17 mouse cellular contexts compared by ENCODE assay signal in the genomic region with DNA sequence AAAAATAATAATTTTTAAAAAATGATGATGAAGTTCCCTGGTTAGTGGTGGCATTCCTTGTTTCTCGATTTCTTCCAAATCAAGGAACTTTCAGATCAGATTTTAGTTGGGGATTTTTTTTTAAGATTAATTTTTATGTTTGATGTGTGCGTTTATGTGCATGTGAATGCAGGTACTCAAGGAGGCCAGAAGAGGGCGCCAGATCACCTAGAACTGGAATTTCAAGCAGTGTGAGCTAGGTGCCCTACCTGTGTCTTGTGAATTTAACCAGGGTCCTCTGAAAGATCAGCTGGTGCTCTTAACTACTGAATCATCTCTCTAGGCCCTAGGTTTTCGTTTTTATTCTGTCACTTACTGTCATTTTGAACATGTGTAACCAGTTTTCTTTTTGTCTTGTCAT. TPM values are rescaled to one million over a fixed set of nuclear protein-coding genes. Genes with fewer than 3 reads are reported as not detected.
DNase-seq lines count a peak whose midpoint lies in the region; ATAC-seq and TF ChIP-seq lines count a peak whose summit lies in the region.
"Had no signal": no experiment of that assay in that cellular context is flagged by ENCODE, and none has a peak within 500 bp of the region (broad histone marks: within the 10 kb centered on the region; RNA-seq: fewer than 3 reads in every experiment).

No protein-coding gene starts in this region.

- H3K27ac ChIP-seq in liver, embryonic 11.5 days (ENCODE audit: low read depth, low read length): no peak overlapping the region
- no peak overlapping the region for H3K27ac ChIP-seq in ES-Bruce4 (ENCODE audit: insufficient read depth, low read length)
- no peak overlapping the region for H3K27ac ChIP-seq in heart, embryonic 11.5 days (ENCODE audit: low read depth, low read length)
- H3K27ac ChIP-seq: embryonic facial prominence, embryonic 12.5 days; forebrain, embryonic 12.5 days; hindbrain, postnatal 0 days; lung, embryonic 15.5 days; midbrain, embryonic 12.5 days; neural tube, embryonic 12.5 days had no signal

- no peak overlapping the region for H3K9ac ChIP-seq in liver, embryonic 11.5 days (ENCODE audit: low read depth, low read length)
- no peak overlapping the region for H3K9ac ChIP-seq in ES-Bruce4 (ENCODE audit: low read depth, poor library complexity, severe bottlenecking)
- no peak overlapping the region for H3K9ac ChIP-seq in heart, embryonic 11.5 days (ENCODE audit: low read depth, low read length)
- H3K9ac ChIP-seq: embryonic facial prominence, embryonic 12.5 days; forebrain, embryonic 12.5 days; lung, embryonic 15.5 days; midbrain, embryonic 12.5 days; neural tube, embryonic 12.5 days had no signal

- no peak for TF ChIP-seq EP300 in ES-Bruce4 (IDR thresholded peaks at IDR 0.05; ENCODE audit: insufficient read depth, low read depth, low read length)

- TF ChIP-seq CTCF in ES-Bruce4 (IDR thresholded peaks at IDR 0.05; ENCODE audit: low read depth, low read length): peak; percentile 29

- WGBS in liver, embryonic 11.5 days: 64% methylated on average over 4 of the region's 4 CpGs
- 58% methylated on average over 4 of the region's 4 CpGs for WGBS in heart, embryonic 11.5 days (ENCODE audit: insufficient replicate concordance)

- H3K27me3 ChIP-seq in liver, embryonic 11.5 days (replicated peaks; ENCODE audit: control insufficient read depth, insufficient read depth, low read length): no peaks in the 10 kb centered on the region
- no peaks in the 10 kb centered on the region for H3K27me3 ChIP-seq in ES-Bruce4 (ENCODE audit: control insufficient read depth, insufficient read depth, low read length, poor library complexity, severe bottlenecking)
- H3K27me3 ChIP-seq in heart, embryonic 11.5 days (ENCODE audit: control insufficient read depth, insufficient read depth, low read length): no peaks in the 10 kb centered on the region
- H3K27me3 ChIP-seq: embryonic facial prominence, embryonic 12.5 days; forebrain, embryonic 12.5 days; lung, embryonic 15.5 days; midbrain, embryonic 12.5 days; neural tube, embryonic 12.5 days had no signal

- peak; percentile 22 for DNase-seq in liver
- no peak for DNase-seq in liver, embryonic 11.5 days (ENCODE audit: low spot score)
- peak; percentile 34 to 36 for DNase-seq in B cell, adult 2 months
- DNase-seq in c-Kit-positive CD71-positive TER-119-positive erythroid progenitor cells, embryonic 14.5 days (ENCODE audit: low spot score): peak; percentile 1
- no peak for DNase-seq in kidney, adult 8-10 months
- DNase-seq: cerebellum, adult 9-10 months; gastrocnemius, postnatal 10 days; retina, postnatal 1 day had no signal

- no peak for ATAC-seq in liver, embryonic 11.5 days (replicated peaks; ENCODE audit: low FRiP score)
- ATAC-seq in heart, embryonic 11.5 days (replicated peaks; ENCODE audit: insufficient number of reproducible peaks, low FRiP score, low TSS enrichment): no peak
- ATAC-seq: hindbrain, postnatal 0 days had no signal

- H3K36me3 ChIP-seq in liver, embryonic 11.5 days (ENCODE audit: control insufficient read depth, insufficient read depth, low read length): no peaks in the 10 kb centered on the region
- H3K36me3 ChIP-seq in ES-Bruce4 (ENCODE audit: control insufficient read depth, insufficient read depth, low read length, poor library complexity, severe bottlenecking): no peaks in the 10 kb centered on the region
- no peaks in the 10 kb centered on the region for H3K36me3 ChIP-seq in heart, embryonic 11.5 days (ENCODE audit: control insufficient read depth, insufficient read depth, low read length)
- H3K36me3 ChIP-seq: embryonic facial prominence, embryonic 12.5 days; forebrain, embryonic 12.5 days; lung, embryonic 15.5 days; midbrain, embryonic 12.5 days; neural tube, embryonic 12.5 days had no signal

- H3K4me3 ChIP-seq in liver, embryonic 11.5 days (ENCODE audit: low read depth, low read length): no peak overlapping the region
- no peak overlapping the region for H3K4me3 ChIP-seq in ES-Bruce4 (ENCODE audit: low read depth, low read length)
- no peak overlapping the region for H3K4me3 ChIP-seq in heart, embryonic 11.5 days (ENCODE audit: low read depth, low read length)
- H3K4me3 ChIP-seq: embryonic facial prominence, embryonic 12.5 days; forebrain, embryonic 12.5 days; lung, embryonic 15.5 days; midbrain, embryonic 12.5 days; neural tube, embryonic 12.5 days had no signal

- no peak overlapping the region for H3K4me2 ChIP-seq in liver, embryonic 11.5 days
- H3K4me2 ChIP-seq in heart, embryonic 11.5 days: no peak overlapping the region
- H3K4me2 ChIP-seq: embryonic facial prominence, embryonic 12.5 days; forebrain, embryonic 12.5 days; lung, embryonic 15.5 days; midbrain, embryonic 12.5 days; neural tube, embryonic 12.5 days had no signal

- TF ChIP-seq POLR2A in ES-Bruce4 (IDR thresholded peaks at IDR 0.05; ENCODE audit: insufficient read depth, low read length): no peak

- no peaks in the 10 kb centered on the region for H3K9me3 ChIP-seq in liver, embryonic 11.5 days (ENCODE audit: control insufficient read depth, low read length)
- no peaks in the 10 kb centered on the region for H3K9me3 ChIP-seq in ES-Bruce4 (replicated peaks; ENCODE audit: control insufficient read depth, insufficient read depth, low read length, poor library complexity, severe bottlenecking)
- H3K9me3 ChIP-seq in heart, embryonic 11.5 days (replicated peaks; ENCODE audit: control insufficient read depth, low read length): no peaks in the 10 kb centered on the region
- H3K9me3 ChIP-seq: embryonic facial prominence, embryonic 12.5 days; forebrain, embryonic 12.5 days; lung, embryonic 15.5 days; midbrain, embryonic 12.5 days; neural tube, embryonic 12.5 days had no signal

- H3K4me1 ChIP-seq in liver, embryonic 11.5 days (replicated peaks; ENCODE audit: control insufficient read depth, insufficient read depth, low read length): no peaks in the 10 kb centered on the region
- H3K4me1 ChIP-seq in ES-Bruce4 (ENCODE audit: control insufficient read depth, insufficient read depth, low read length): no peaks in the 10 kb centered on the region
- no peaks in the 10 kb centered on the region for H3K4me1 ChIP-seq in heart, embryonic 11.5 days (ENCODE audit: control insufficient read depth, insufficient read depth, low read length)
- H3K4me1 ChIP-seq: embryonic facial prominence, embryonic 12.5 days; forebrain, embryonic 12.5 days; lung, embryonic 15.5 days; midbrain, embryonic 12.5 days; neural tube, embryonic 12.5 days had no signal

RNA-seq across cellular contexts. Expression of gene Cd40lg, which starts 24.0 kb away (rescaled TPM):
- polyA plus RNA-seq in liver, embryonic 11.5 days (2014; fragmentation: Nextera tagmentation; extraction: Ambion mirVana): not detected in 2 replicates
- not detected in 2 replicates for polyA plus RNA-seq in ES-Bruce4 (2011; ENCODE audit: insufficient read depth, insufficient read length, low read depth, missing spikeins)
- polyA plus RNA-seq in heart, embryonic 11.5 days (2014; fragmentation: Nextera tagmentation; extraction: Ambion mirVana): not detected in 2 replicates
- polyA plus RNA-seq: embryonic facial prominence, embryonic 12.5 days; forebrain, embryonic 12.5 days; heart, embryonic 14.5 days; hindbrain, postnatal 0 days; lung, embryonic 15.5 days; midbrain, embryonic 12.5 days; neural tube, embryonic 12.5 days had no signal

Comparison
In these comparisons a context has a peak if more than half of its experiments do, and no peak if none do; other contexts are left out.
1. DNase-seq: peak in liver (single experiment), B cell, adult 2 months (2 of 2) and c-Kit-positive CD71-positive TER-119-positive erythroid progenitor cells, embryonic 14.5 days (single experiment); none in liver, embryonic 11.5 days (single experiment) and kidney, adult 8-10 months (0 of 2).